In the genomic region with DNA sequence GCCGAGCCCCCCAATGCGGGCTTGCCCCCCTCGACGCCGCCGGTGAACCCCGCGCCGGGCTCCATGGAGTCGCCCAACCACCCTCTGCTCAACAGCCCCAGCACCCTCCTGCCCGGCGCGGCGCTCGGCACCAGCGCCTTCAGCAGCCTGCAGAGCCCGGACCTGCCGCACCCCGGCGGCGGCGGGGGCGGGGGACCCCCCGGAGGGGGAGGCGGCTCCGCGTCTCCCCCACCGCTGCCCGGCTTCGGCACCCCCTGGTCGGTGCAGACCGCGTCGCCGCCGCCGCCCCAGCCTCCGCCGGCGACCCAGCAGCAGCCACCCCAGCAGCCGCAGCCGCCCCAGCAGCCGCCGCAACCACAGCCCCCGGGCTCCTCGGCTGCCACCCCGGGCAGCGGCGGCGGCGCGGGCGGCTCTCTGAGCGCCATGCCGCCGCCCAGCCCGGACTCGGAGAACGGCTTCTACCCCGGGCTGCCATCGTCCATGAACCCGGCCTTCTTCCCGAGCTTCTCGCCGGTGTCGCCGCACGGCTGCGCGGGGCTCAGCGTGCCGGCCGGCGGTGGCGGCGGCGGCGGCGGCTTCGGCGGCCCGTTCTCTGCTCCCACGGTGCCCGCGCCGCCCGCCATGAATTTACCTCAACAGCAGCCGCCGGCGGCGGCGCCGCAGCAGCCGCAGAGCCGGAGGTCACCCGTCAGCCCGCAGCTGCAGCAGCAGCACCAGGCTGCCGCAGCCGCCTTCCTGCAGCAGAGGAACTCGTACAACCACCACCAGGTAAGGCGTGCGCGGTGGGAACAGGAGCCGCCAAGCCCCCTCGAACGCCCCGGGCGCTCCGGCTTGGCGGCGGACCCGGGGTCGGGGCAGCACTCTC, we compare ENCODE assay signal across 8 mouse cellular contexts. TPM values are rescaled to one million over a fixed set of nuclear protein-coding genes. Genes with fewer than 3 reads are reported as not detected.
DNase-seq lines count a peak whose midpoint lies in the region; ATAC-seq and TF ChIP-seq lines count a peak whose summit lies in the region.

No protein-coding gene starts in this region.

- H3K27me3 ChIP-seq in E14TG2a.4 (ENCODE audit: insufficient read depth, low read length) = peaks cover 29% of the 10 kb centered on the region
- H3K27me3 ChIP-seq in forebrain, embryonic 10.5 days (ENCODE audit: poor library complexity, severe bottlenecking) = peaks cover 44% of the 10 kb centered on the region
- no peaks in the 10 kb centered on the region for H3K27me3 ChIP-seq in lung, embryonic 16.5 days (ENCODE audit: control insufficient read depth, insufficient read depth, low read depth, low read length)

- peak; percentile 47 to 70 for DNase-seq in adrenal gland, postnatal 36 days
- DNase-seq in forebrain, embryonic 10.5 days (ENCODE audit: extremely low spot score, low spot score) = peak; percentile 53
- peak; percentile 57 to 65 for DNase-seq in heart, postnatal 14 days
- peak; percentile 35 to 50 for DNase-seq in layer of hippocampus, adult 2 months (ENCODE audit: low spot score in 2 of 2)
- DNase-seq in retina, embryonic 14.5 days (ENCODE audit: low spot score) = peak; percentile 48
- peak; percentile 54 to 60 for DNase-seq in thymus, postnatal 36 days

- H3K36me3 ChIP-seq in E14TG2a.4 (ENCODE audit: insufficient read depth, low read length) = no peaks in the 10 kb centered on the region
- H3K36me3 ChIP-seq in forebrain, embryonic 10.5 days (replicated peaks) = no peaks in the 10 kb centered on the region
- H3K36me3 ChIP-seq in lung, embryonic 16.5 days (ENCODE audit: control insufficient read depth, insufficient read depth, low read length) = no peaks in the 10 kb centered on the region

- H3K4me3 ChIP-seq in E14TG2a.4 (replicated peaks; ENCODE audit: low read length) = peak overlapping the region; percentile 88
- peak overlapping the region; percentile 81 for H3K4me3 ChIP-seq in forebrain, embryonic 10.5 days
- peak overlapping the region; percentile 94 for H3K4me3 ChIP-seq in layer of hippocampus, adult 2 months
- peak overlapping the region; percentile 95 for H3K4me3 ChIP-seq in lung, embryonic 16.5 days (ENCODE audit: low read length)

- peak overlapping the region; percentile 95 for H3K4me2 ChIP-seq in lung, embryonic 16.5 days (ENCODE audit: low read depth, low read length)

- under 1% methylated on average over 113 of the region's 113 CpGs for WGBS in forebrain, embryonic 10.5 days
- WGBS in lung, embryonic 16.5 days = under 1% methylated on average over 73 of the region's 113 CpGs

- ATAC-seq in lung, embryonic 16.5 days (ENCODE audit: low read depth) = peak; percentile 21

- peak overlapping the region; percentile 93 for H3K9ac ChIP-seq in lung, embryonic 16.5 days (ENCODE audit: low read length)

- peaks cover 15% of the 10 kb centered on the region for H3K4me1 ChIP-seq in E14TG2a.4 (replicated peaks; ENCODE audit: low read depth, low read length)
- peaks cover 17% of the 10 kb centered on the region for H3K4me1 ChIP-seq in forebrain, embryonic 10.5 days
- peaks cover 8% of the 10 kb centered on the region; the same call in 1 of the 2 replicates for H3K4me1 ChIP-seq in lung, embryonic 16.5 days (replicated peaks; ENCODE audit: control insufficient read depth, insufficient read depth, low read length)

- H3K9me3 ChIP-seq in E14TG2a.4 (ENCODE audit: low read length) = no peaks in the 10 kb centered on the region
- no peaks in the 10 kb centered on the region for H3K9me3 ChIP-seq in forebrain, embryonic 10.5 days
- H3K9me3 ChIP-seq in lung, embryonic 16.5 days (ENCODE audit: control insufficient read depth, low read length) = no peaks in the 10 kb centered on the region

- H3K27ac ChIP-seq in forebrain, embryonic 10.5 days = peak overlapping the region; percentile 93
- peak overlapping the region; percentile 97 for H3K27ac ChIP-seq in layer of hippocampus, adult 2 months
- peak overlapping the region; percentile 97 for H3K27ac ChIP-seq in lung, embryonic 16.5 days (ENCODE audit: low read length)

- TF ChIP-seq CTCF in E14TG2a.4 (conservative IDR thresholded peaks at IDR 0.05; ENCODE audit: low read length) = no peak
- TF ChIP-seq CTCF in layer of hippocampus, adult 2 months (conservative IDR thresholded peaks at IDR 0.05) = no peak

- intact Hi-C loops in heart, postnatal 14 days (cut with DNase I) = loop anchor here (10.0 kb wide), 5 partner anchors 120 to 820 kb away; partner anchors contain the start of gene Cc2d2a

RNA-seq across cellular contexts. Expression of gene Cpeb2, which starts 1.6 kb away (rescaled TPM):
- total RNA-seq in adrenal gland, postnatal 36 days (2021) = 10 to 100 TPM; 37.9 to 38.9 TPM
- polyA plus RNA-seq in forebrain, embryonic 10.5 days (2016; fragmentation: Nextera tagmentation; extraction: Ambion mirVana) = 0.69 and 1.1 TPM in 2 replicates
- 10 to 100 TPM; 21.8 to 27.5 TPM for total RNA-seq in heart, postnatal 14 days (2021)
- 10 to 100 TPM; 43.3 to 50.6 TPM for total RNA-seq in layer of hippocampus, adult 2 months (2021)
- polyA plus RNA-seq in lung, embryonic 16.5 days (2015; fragmentation: Nextera tagmentation; extraction: Ambion mirVana) = 1.1 and 1.2 TPM in 2 replicates

Comparison
In these comparisons a context has a peak if more than half of its experiments do, and no peak if none do; other contexts are left out.
1. Peak in every context shown above with its lines: DNase-seq, ATAC-seq, H3K4me3 ChIP-seq and H3K27ac ChIP-seq.